Mouse (Mus musculus) ovary, postnatal 36 days (tissue): ENCODE measurements around the gene Slc26a3.

ENCODE experiments used
- DNase-seq: peaks from one replicate; pipeline ENCODE4 v3.0.0; 2022; ENCODE audit warnings: low spot score, mixed read lengths

Slc26a3 gene

DNA sequence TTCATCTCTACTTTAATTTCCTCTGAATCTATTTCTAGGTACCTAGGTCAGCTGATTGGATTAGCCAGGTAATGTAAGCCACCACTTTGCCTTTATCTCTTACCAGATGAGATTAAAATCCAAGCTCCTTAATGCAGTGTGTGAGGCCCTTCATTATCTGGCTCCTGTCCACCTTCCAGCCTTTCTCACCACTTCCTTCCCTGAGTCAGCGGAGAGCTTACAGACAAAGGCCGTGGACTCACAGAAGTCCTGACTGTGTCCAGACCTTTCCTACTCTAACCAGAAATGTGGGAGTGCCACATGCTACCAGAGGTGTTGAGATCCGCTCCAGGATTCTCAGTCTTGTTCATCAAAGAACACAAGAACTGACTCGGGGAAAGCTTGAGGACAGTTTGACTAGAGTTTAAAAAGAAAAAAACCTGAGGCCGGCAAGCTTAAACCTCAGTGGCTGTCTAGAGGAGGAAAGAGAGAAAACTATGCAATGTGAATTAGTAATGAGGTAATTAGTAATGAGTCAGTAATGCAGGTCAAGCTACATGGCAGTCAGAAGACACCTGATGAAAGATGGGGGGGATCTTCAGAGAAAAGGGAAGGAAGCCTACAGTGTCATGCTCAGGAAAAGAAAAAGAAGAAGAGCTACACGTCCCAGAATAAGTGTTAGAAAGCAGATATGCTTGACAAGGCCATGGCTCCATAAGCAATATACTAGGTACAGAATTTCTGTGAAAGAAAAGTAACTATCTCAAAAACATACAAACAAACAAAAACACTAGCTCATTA lies 123.2 kb downstream of the Slc26a3 start:
- DNase-seq = no peak

DNA sequence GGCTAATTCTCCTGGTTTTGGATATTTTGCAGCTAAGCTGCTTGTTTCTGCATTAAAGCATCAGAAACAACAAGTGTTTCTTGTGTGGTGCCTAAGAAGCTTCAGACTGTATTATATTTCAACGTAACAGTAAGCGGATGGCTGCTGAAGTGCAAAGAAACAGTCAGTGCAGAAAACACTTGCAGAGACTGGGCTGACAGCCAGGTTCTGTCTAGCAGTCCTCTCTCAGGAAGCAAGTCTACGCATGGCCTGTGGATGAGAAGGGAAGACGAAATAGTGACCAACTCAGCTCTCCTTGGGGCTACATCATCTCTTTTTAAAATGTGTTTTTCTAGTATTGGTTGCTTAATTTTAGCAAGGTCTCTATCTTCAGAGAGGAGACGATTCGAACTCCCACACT lies 129.4 kb downstream of the Slc26a3 start:
- no peak for DNase-seq

DNA sequence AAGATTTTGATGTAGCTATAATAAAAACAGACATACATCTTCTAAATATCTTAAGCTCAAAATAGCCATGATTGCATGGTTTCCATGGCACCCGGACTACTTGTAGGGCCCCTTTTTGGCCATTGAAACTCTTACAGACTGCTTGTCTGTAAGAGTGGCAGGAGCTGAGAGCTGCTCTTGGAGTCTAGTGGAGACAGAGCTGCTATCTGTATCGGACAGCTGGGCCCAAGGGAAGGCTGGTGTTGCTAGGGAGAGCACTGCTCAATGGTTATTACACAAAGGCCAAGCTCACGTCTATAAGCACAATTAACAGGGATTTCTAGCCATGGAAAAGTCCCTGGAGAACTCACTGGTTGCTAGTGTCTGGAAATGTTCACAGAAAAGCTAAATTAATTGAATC lies 130.7 kb downstream of the Slc26a3 start:
- DNase-seq = no peak
